Mouse (Mus musculus) fibroblast of lung, adult 2 months (primary cell): ENCODE measurements around the gene Fdxacb1.
A peak's percentile ranks its signal among the peaks of the same experiment; 100 is the strongest.

Experiments
- DNase-seq: peaks from one replicate; pipeline ENCODE4 v3.0.0-alpha.2; 2011; ENCODE audit warnings: low read depth

Fdxacb1 gene

GRCm38 (mm10) chr9:50768107-50769002 is at the start of gene Fdxacb1:
Fdxacb1 (plus strand) TSS chr9:50768236.
- DNase-seq: peak; percentile 95

- no peak for DNase-seq
Measured at GRCm38 (mm10) chr9:50718878-50719277, 49.2 kb upstream of the Fdxacb1 start.

GRCm38 (mm10) chr9:50721061-50721460 is 47.0 kb upstream of the Fdxacb1 start:
- DNase-seq: no peak

- DNase-seq: no peak
Measured at GRCm38 (mm10) chr9:50722451-50722911, 45.6 kb upstream of the Fdxacb1 start.

GRCm38 (mm10) chr9:50723406-50723805 is 44.6 kb upstream of the Fdxacb1 start:
- DNase-seq: peak; percentile 78

GRCm38 (mm10) chr9:50724147-50724546 is 43.9 kb upstream of the Fdxacb1 start:
- DNase-seq: no peak

- DNase-seq: no peak
Measured at GRCm38 (mm10) chr9:50724661-50725330, 43.2 kb upstream of the Fdxacb1 start.

- no peak for DNase-seq
Measured at GRCm38 (mm10) chr9:50725921-50726590, 42.0 kb upstream of the Fdxacb1 start.

- no peak for DNase-seq
Measured at GRCm38 (mm10) chr9:50727171-50727924, 40.7 kb upstream of the Fdxacb1 start.

- no peak for DNase-seq
Measured at GRCm38 (mm10) chr9:50727925-50728651, 39.9 kb upstream of the Fdxacb1 start.

- no peak for DNase-seq
Measured at GRCm38 (mm10) chr9:50729600-50729999, 38.4 kb upstream of the Fdxacb1 start.

GRCm38 (mm10) chr9:50732560-50732959 is 35.5 kb upstream of the Fdxacb1 start:
- DNase-seq: no peak

GRCm38 (mm10) chr9:50734989-50735388 is 33.0 kb upstream of the Fdxacb1 start:
- no peak for DNase-seq

GRCm38 (mm10) chr9:50738914-50739870 is 28.8 kb upstream of the Fdxacb1 start, which contains the start of gene Dixdc1:
Dixdc1 (minus strand) TSS chr9:50739517.
- DNase-seq: no peak

GRCm38 (mm10) chr9:50740867-50741784 is 26.9 kb upstream of the Fdxacb1 start:
- DNase-seq: no peak

- no peak for DNase-seq
Measured at GRCm38 (mm10) chr9:50742261-50742660, 25.8 kb upstream of the Fdxacb1 start.

- DNase-seq: no peak
Measured at GRCm38 (mm10) chr9:50742744-50743143, 25.3 kb upstream of the Fdxacb1 start.

- DNase-seq: no peak
Measured at GRCm38 (mm10) chr9:50745806-50746205, 22.2 kb upstream of the Fdxacb1 start.

- DNase-seq: no peak
Measured at GRCm38 (mm10) chr9:50746214-50746677, 21.8 kb upstream of the Fdxacb1 start, which contains the start of gene 2310030G06Rik. 2310030G06Rik (minus strand) TSS chr9:50746536.
